In genomic region chr12:73045724-73046606, GRCm38 (mm10) we compare ENCODE assay signal across 8 mouse cellular contexts. TPM values are rescaled to one million over a fixed set of nuclear protein-coding genes. Genes with fewer than 3 reads are reported as not detected.
DNase-seq lines count a peak whose midpoint lies in the region; ATAC-seq and TF ChIP-seq lines count a peak whose summit lies in the region.

No protein-coding gene starts in this region.

- no peaks in the 10 kb centered on the region for H3K36me3 ChIP-seq in liver, adult 2 months (ENCODE audit: control insufficient read depth, insufficient read depth, low read length)
- H3K36me3 ChIP-seq in kidney, postnatal 0 days (ENCODE audit: insufficient read depth, low read length), result no peaks in the 10 kb centered on the region
- H3K36me3 ChIP-seq in neural tube, embryonic 13.5 days, result no peaks in the 10 kb centered on the region

- H3K4me2 ChIP-seq in kidney, postnatal 0 days (ENCODE audit: low read length), result peak overlapping the region; percentile 79
- peak overlapping the region; percentile 53 for H3K4me2 ChIP-seq in neural tube, embryonic 13.5 days

- no peak for TF ChIP-seq POLR2A in liver, adult 2 months (IDR thresholded peaks at IDR 0.05; ENCODE audit: extremely low read depth, insufficient read depth, low read length)

- 2% methylated on average over 85 of the region's 85 CpGs for WGBS in liver, adult 2 months
- under 1% methylated on average over 83 of the region's 85 CpGs for WGBS in kidney, postnatal 0 days
- under 1% methylated on average over 83 of the region's 85 CpGs for WGBS in neural tube, embryonic 13.5 days

- H3K9ac ChIP-seq in liver, adult 2 months (ENCODE audit: low read depth, low read length), result no peak overlapping the region
- no peak overlapping the region for H3K9ac ChIP-seq in kidney, postnatal 0 days (ENCODE audit: low read depth, low read length)
- H3K9ac ChIP-seq in neural tube, embryonic 13.5 days, result peak overlapping the region; percentile 69

- no peaks in the 10 kb centered on the region for H3K79me2 ChIP-seq in liver, adult 2 months (ENCODE audit: control insufficient read depth, insufficient read depth, low read length)

- H3K4me1 ChIP-seq in liver, adult 2 months (ENCODE audit: control insufficient read depth, insufficient read depth, low read length), result peaks cover 8% of the 10 kb centered on the region; the same call in 1 of the 2 replicates
- H3K4me1 ChIP-seq in kidney, postnatal 0 days (replicated peaks; ENCODE audit: insufficient read depth, low read length), result peaks cover 18% of the 10 kb centered on the region
- peaks cover 29% of the 10 kb centered on the region for H3K4me1 ChIP-seq in neural tube, embryonic 13.5 days (replicated peaks)

- H3K27me3 ChIP-seq in liver, adult 2 months (ENCODE audit: control insufficient read depth, insufficient read depth, low read length), result peaks cover 38% of the 10 kb centered on the region
- H3K27me3 ChIP-seq in kidney, postnatal 0 days (ENCODE audit: insufficient read depth, low read length), result peaks cover 81% of the 10 kb centered on the region
- peaks cover 97% of the 10 kb centered on the region for H3K27me3 ChIP-seq in neural tube, embryonic 13.5 days

- H3K27ac ChIP-seq in liver, adult 2 months (replicated peaks; ENCODE audit: insufficient read depth, low read depth, low read length), result no peak overlapping the region
- no peak overlapping the region for H3K27ac ChIP-seq in kidney, postnatal 0 days
- peak overlapping the region; percentile 62 for H3K27ac ChIP-seq in neural tube, embryonic 13.5 days (replicated peaks)

- no peak for TF ChIP-seq CTCF in liver, adult 2 months (IDR thresholded peaks at IDR 0.05; ENCODE audit: low read depth, low read length)
- TF ChIP-seq CTCF in kidney, postnatal 0 days (IDR thresholded peaks at IDR 0.05; ENCODE audit: low read depth), result no peak

- ATAC-seq in kidney, postnatal 0 days (replicated peaks; ENCODE audit: low FRiP score, low read depth), result peak; percentile 40; the same call in 1 of the 2 replicates
- ATAC-seq in neural tube, embryonic 13.5 days (ENCODE audit: low read depth), result 0 out of 2 replicates have a peak, but pooled peaks have one; percentile 10

- H3K4me3 ChIP-seq in liver, adult 2 months (ENCODE audit: insufficient read depth, low read depth, low read length), result peak overlapping the region; percentile 11; the same call in 1 of the 2 replicates
- H3K4me3 ChIP-seq in kidney, postnatal 0 days (replicated peaks; ENCODE audit: low read depth, low read length), result peak overlapping the region; percentile 53
- peak overlapping the region; percentile 44 for H3K4me3 ChIP-seq in neural tube, embryonic 13.5 days

- no peaks in the 10 kb centered on the region for H3K9me3 ChIP-seq in kidney, postnatal 0 days (replicated peaks; ENCODE audit: low read length)
- H3K9me3 ChIP-seq in neural tube, embryonic 13.5 days, result no peaks in the 10 kb centered on the region

- no peak for DNase-seq in liver, adult 2 months (ENCODE audit: extremely low read depth, low read depth, low spot score)
- DNase-seq in liver, result no peak
- DNase-seq in NIH3T3 (ENCODE audit: low read depth), result peak; percentile 64
- DNase-seq in gastrocnemius, postnatal 10 days, result peak; percentile 61
- DNase-seq in kidney, postnatal 0 days (ENCODE audit: low spot score), result no peak
- DNase-seq in spleen, adult 12 weeks (ENCODE audit: low spot score), result no peak
- DNase-seq in c-Kit-positive CD71-positive TER-119-positive erythroid progenitor cells, embryonic 14.5 days (ENCODE audit: low spot score), result no peak

RNA-seq across cellular contexts. Expression of gene Six1, which starts 7.7 kb away (rescaled TPM):
- total RNA-seq in liver, adult 2 months (2014; rRNA removed), result 0.09 TPM in 1 of 2 replicates, not detected in the other
- polyA plus RNA-seq in liver, adult 2 months (2012; rRNA removed), result not detected in 2 replicates
- total RNA-seq in gastrocnemius, postnatal 10 days (2021), result 10 to 100 TPM; 38.1 to 44.1 TPM
- polyA plus RNA-seq in kidney, postnatal 0 days (2015; fragmentation: Nextera tagmentation; extraction: Ambion mirVana), result 0.26 and 0.46 TPM in 2 replicates
- 8.8 and 13.9 TPM in 2 replicates for polyA plus RNA-seq in neural tube, embryonic 13.5 days (2015; fragmentation: Nextera tagmentation; extraction: Ambion mirVana)

Comparison
In these comparisons a context has a peak if more than half of its experiments do, and no peak if none do; other contexts are left out.
1. DNase-seq: peak in NIH3T3 (single experiment) and gastrocnemius, postnatal 10 days (single experiment); none in liver, adult 2 months (single experiment), liver (single experiment), kidney, postnatal 0 days (single experiment), spleen, adult 12 weeks (single experiment) and c-Kit-positive CD71-positive TER-119-positive erythroid progenitor cells, embryonic 14.5 days (single experiment).
2. Peak in every context shown above with its lines, with median percentiles within 50 percentile points of each other: H3K4me3 ChIP-seq.